Mouse (Mus musculus) kidney, embryonic 14.5 days (tissue): ENCODE measurements at regions not wholly inside any gene's neighbourhood (a gene's known extent, or its start where the extent isn't known, plus 50 kb on each side); places are given as distances from the start of the nearest gene placed in this dataset.
A peak's percentile ranks its signal among the peaks of the same experiment; 100 is the strongest.

ENCODE experiments used
- ATAC-seq: fragments of 200-750 bp; cut with Nextera tagmentation; 2 replicates; pipeline ENCODE4 v1.8.0; 2017; ENCODE audit warnings: moderate number of reproducible peaks, mild to moderate bottlenecking, moderate TSS enrichment, moderate library complexity; ENCODE audit not compliant: low FRiP score, low TSS enrichment
- H3K27ac ChIP-seq: fragments of 300-500 bp; sonication (generic); 2 replicates; pipeline ENCODE4 v1.5.1; 2014; ENCODE audit warnings: low read depth, mild to moderate bottlenecking, low read length, moderate library complexity, mixed read lengths
- H3K27me3 ChIP-seq: fragments of 300-500 bp; sonication (generic); 2 replicates; pipeline ENCODE4 v1.6.1; 2014; ENCODE audit warnings: mild to moderate bottlenecking, low read length; ENCODE audit not compliant: control insufficient read depth, insufficient read depth
- H3K36me3 ChIP-seq: fragments of 300-500 bp; sonication (generic); 2 replicates; pipeline ENCODE4 v1.6.1; 2014; ENCODE audit warnings: low read length, mixed read lengths; ENCODE audit not compliant: control insufficient read depth, insufficient read depth
- H3K4me1 ChIP-seq: fragments of 300-500 bp; sonication (generic); 2 replicates; pipeline ENCODE4 v1.6.1; 2014; ENCODE audit warnings: low read length, mixed read lengths; ENCODE audit not compliant: control insufficient read depth, insufficient read depth
- H3K4me2 ChIP-seq: fragments of 300-500 bp; sonication (generic); replicated peaks from 2 replicates; pipeline ENCODE4 v1.6.1; 2014; ENCODE audit warnings: low read depth, mild to moderate bottlenecking, low read length
- H3K4me3 ChIP-seq: fragments of 300-500 bp; sonication (generic); 2 replicates; pipeline ENCODE4 v1.5.1; 2014; ENCODE audit warnings: mild to moderate bottlenecking, low read length
- H3K9ac ChIP-seq: fragments of 300-500 bp; sonication (generic); 2 replicates; pipeline ENCODE4 v1.6.1; 2014; ENCODE audit warnings: low read depth, mild to moderate bottlenecking, low read length, moderate library complexity
- H3K9me3 ChIP-seq: fragments of 300-500 bp; sonication (generic); 2 replicates; pipeline ENCODE4 v1.6.1; 2016; ENCODE audit warnings: low read length; ENCODE audit not compliant: control insufficient read depth
- WGBS: fragments of 180-500 bp; shearing (Covaris S2); extraction: QIAGEN DNeasy Blood & Tissue Kit; methylation state at CpG from one replicate; pipeline ENCODE4 v1.1.7; 2014; 5-methylcytosine and 5-hydroxymethylcytosine counted together

- no peak overlapping the region for H3K4me3 ChIP-seq
- no peaks in the 10 kb centered on the region for H3K9me3 ChIP-seq
- WGBS = 59% methylated on average over 8 of the region's 8 CpGs
- no peak overlapping the region for H3K27ac ChIP-seq
- no peaks in the 10 kb centered on the region for H3K36me3 ChIP-seq
- ATAC-seq = no peak
- H3K27me3 ChIP-seq = no peaks in the 10 kb centered on the region
- H3K4me1 ChIP-seq = no peaks in the 10 kb centered on the region
- no peak overlapping the region for H3K4me2 ChIP-seq
- H3K9ac ChIP-seq = no peak overlapping the region
Observed at GRCm38 (mm10) chr1:57076696-57077095, 98.2 kb upstream of the Satb2 start.

GRCm38 (mm10) chr1:57080306-57080705, 101.9 kb upstream of the Satb2 start:
- no peak for ATAC-seq

DNA sequence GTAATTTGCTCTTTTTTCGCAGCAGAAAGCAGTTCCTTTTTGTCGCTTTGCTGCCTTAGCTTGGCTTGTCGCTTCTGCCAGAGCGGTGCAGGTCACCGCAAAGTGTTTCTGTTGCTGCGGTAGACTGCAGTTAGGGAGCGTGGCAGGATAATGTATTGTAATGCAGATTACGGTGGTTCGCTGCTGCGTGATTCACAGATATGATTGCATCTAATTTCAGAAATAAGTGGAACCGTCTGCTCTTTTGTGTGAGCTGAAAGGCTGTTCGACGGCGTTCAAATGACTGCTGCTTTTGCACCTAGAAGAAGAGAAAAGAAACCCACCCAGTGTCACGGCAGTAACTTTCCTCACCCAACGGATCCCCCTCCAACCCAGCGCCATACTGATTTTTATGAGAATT, 104.7 kb upstream of the Satb2 start:
- H3K27ac ChIP-seq = no peak overlapping the region
- no peaks in the 10 kb centered on the region for H3K9me3 ChIP-seq
- no peak for ATAC-seq
- no peak overlapping the region for H3K4me2 ChIP-seq
- no peak overlapping the region for H3K4me3 ChIP-seq
- H3K27me3 ChIP-seq = no peaks in the 10 kb centered on the region
- WGBS = 79% methylated on average over 17 of the region's 17 CpGs
- H3K9ac ChIP-seq = no peak overlapping the region
- no peaks in the 10 kb centered on the region for H3K4me1 ChIP-seq
- H3K36me3 ChIP-seq = no peaks in the 10 kb centered on the region

More at GRCm38 (mm10) chr1:57080306-57080705, 101.9 kb upstream of the Satb2 start:
- no peak overlapping the region for H3K9ac ChIP-seq
- no peaks in the 10 kb centered on the region for H3K36me3 ChIP-seq
- WGBS = 78% methylated on average over 4 of the region's 4 CpGs
- H3K27me3 ChIP-seq = no peaks in the 10 kb centered on the region
- H3K4me2 ChIP-seq = no peak overlapping the region
- no peaks in the 10 kb centered on the region for H3K4me1 ChIP-seq
- no peak overlapping the region for H3K27ac ChIP-seq
- H3K4me3 ChIP-seq = no peak overlapping the region
- no peaks in the 10 kb centered on the region for H3K9me3 ChIP-seq

DNA sequence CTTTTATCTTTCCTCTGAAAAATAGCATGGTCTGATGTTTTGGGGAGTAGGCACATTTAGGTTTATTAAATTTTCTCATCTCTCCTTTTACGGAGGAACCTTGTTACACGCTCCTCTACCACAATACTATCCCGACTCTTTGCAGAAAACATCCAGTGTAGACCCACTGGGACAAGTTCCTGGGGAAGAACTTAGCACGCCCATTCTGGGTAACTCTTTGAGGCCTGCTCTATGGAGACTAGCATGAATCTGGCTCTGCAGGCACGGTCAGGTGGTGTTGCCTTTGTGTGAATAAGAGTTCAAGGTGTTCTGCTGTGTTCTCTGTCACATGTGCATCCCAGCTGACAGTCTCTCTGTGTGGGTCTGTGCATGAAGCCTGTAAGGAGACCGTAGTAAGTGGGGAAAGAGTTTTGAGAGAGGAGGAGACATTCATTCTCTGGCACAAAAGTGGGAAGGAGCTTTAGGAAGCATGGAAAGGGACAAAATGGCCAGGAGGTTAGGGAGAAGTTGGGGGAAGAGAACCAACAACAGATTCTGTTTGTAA, 105.2 kb upstream of the Satb2 start:
- H3K27me3 ChIP-seq = no peaks in the 10 kb centered on the region
- 92% methylated on average over 6 of the region's 6 CpGs for WGBS
- no peak overlapping the region for H3K27ac ChIP-seq
- no peaks in the 10 kb centered on the region for H3K9me3 ChIP-seq
- no peaks in the 10 kb centered on the region for H3K4me1 ChIP-seq
- no peaks in the 10 kb centered on the region for H3K36me3 ChIP-seq
- no peak overlapping the region for H3K4me2 ChIP-seq
- H3K4me3 ChIP-seq = no peak overlapping the region
- no peak overlapping the region for H3K9ac ChIP-seq
- no peak for ATAC-seq

GRCm38 (mm10) chr1:57095361-57096247, 117.2 kb upstream of the Satb2 start:
- Histone ChIP-seq H3K4me3 (no peak overlapping the region), H3K27me3 (no peaks in the 10 kb centered on the region), H3K9me3 (no peaks in the 10 kb centered on the region), H3K27ac (no peak overlapping the region), H3K4me2 (no peak overlapping the region), H3K36me3 (no peaks in the 10 kb centered on the region), H3K4me1 (no peaks in the 10 kb centered on the region), H3K9ac (no peak overlapping the region)
- 71% methylated on average over 18 of the region's 18 CpGs for WGBS
- ATAC-seq = no peak

DNA sequence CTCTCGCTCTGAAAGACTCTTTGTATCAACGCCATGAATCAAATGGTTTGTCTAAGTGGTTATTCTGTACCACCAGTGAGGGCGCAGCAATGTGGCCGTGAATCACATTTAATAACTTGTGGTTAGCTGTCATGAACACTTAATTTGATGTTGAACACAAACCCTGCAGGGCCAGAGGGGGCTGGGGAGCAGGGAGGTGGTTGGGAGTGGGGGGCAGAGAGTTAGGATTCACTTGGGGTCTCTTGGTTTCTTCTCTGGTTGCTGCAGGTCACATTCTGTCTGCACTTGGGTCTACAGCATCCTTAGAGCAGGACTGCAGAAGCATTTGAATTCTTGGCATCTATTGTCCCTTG, 117.8 kb upstream of the Satb2 start:
- H3K9me3 ChIP-seq = no peaks in the 10 kb centered on the region
- H3K4me2 ChIP-seq = no peak overlapping the region
- H3K4me3 ChIP-seq = no peak overlapping the region
- no peak overlapping the region for H3K9ac ChIP-seq
- no peak for ATAC-seq
- no peaks in the 10 kb centered on the region for H3K36me3 ChIP-seq
- H3K27me3 ChIP-seq = no peaks in the 10 kb centered on the region
- H3K27ac ChIP-seq = no peak overlapping the region
- H3K4me1 ChIP-seq = no peaks in the 10 kb centered on the region
- WGBS = 62% methylated on average over 4 of the region's 4 CpGs

DNA sequence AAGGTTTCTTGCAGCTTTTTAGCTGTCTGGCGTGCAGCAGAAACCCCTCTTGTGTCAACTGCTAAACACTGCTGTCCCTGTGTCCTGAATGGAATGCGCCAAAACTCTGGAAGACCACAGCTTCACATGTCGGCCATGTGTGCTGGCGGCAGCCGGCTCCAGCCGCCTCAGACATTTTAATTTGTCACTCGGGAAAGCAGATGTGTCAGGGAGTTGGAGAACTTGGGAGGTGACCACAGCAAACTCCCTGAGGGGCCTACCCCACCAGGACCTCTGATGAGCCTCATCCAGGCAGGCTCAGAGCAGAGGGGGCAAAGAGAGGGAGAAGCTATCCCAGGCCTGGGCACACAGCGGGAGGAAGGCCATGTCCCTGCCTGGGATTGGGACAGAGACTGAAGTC, 118.3 kb upstream of the Satb2 start:
- Histone ChIP-seq H3K4me2 (no peak overlapping the region), H3K4me3 (no peak overlapping the region)
- peak; percentile 69; the same call in 1 of the 2 replicates for ATAC-seq

GRCm38 (mm10) chr1:57100614-57101013, 122.2 kb upstream of the Satb2 start:
- H3K27me3 ChIP-seq = no peaks in the 10 kb centered on the region
- H3K4me1 ChIP-seq = no peaks in the 10 kb centered on the region
- WGBS = 88% methylated on average over 2 of the region's 2 CpGs
- no peak overlapping the region for H3K4me3 ChIP-seq
- no peak overlapping the region for H3K9ac ChIP-seq
- no peak overlapping the region for H3K4me2 ChIP-seq
- H3K36me3 ChIP-seq = no peaks in the 10 kb centered on the region
- no peaks in the 10 kb centered on the region for H3K9me3 ChIP-seq
- H3K27ac ChIP-seq = no peak overlapping the region
- ATAC-seq = no peak

More for the DNA sequence above, 118.3 kb upstream of the Satb2 start:
- H3K27me3 ChIP-seq = no peaks in the 10 kb centered on the region
- no peaks in the 10 kb centered on the region for H3K4me1 ChIP-seq
- no peaks in the 10 kb centered on the region for H3K9me3 ChIP-seq
- no peak overlapping the region for H3K27ac ChIP-seq
- H3K36me3 ChIP-seq = no peaks in the 10 kb centered on the region
- WGBS = 70% methylated on average over 8 of the region's 8 CpGs
- no peak overlapping the region for H3K9ac ChIP-seq

- 76% methylated on average over 10 of the region's 10 CpGs for WGBS
- H3K4me2 ChIP-seq = no peak overlapping the region
- H3K4me1 ChIP-seq = no peaks in the 10 kb centered on the region
- no peaks in the 10 kb centered on the region for H3K36me3 ChIP-seq
- H3K9ac ChIP-seq = no peak overlapping the region
- H3K4me3 ChIP-seq = no peak overlapping the region
- no peaks in the 10 kb centered on the region for H3K27me3 ChIP-seq
- H3K27ac ChIP-seq = no peak overlapping the region
- H3K9me3 ChIP-seq = no peaks in the 10 kb centered on the region
- no peak for ATAC-seq
Observed at GRCm38 (mm10) chr1:57107308-57107707, 128.9 kb upstream of the Satb2 start.
